Mouse (Mus musculus) hindlimb bud, embryonic 11.5 days (tissue): ENCODE data around the gene Ifngr1.

Source experiments
- DNase-seq: peaks from one replicate; pipeline ENCODE4 v3.0.0-alpha.2; 2012; ENCODE audit warnings: low read depth, low spot score; ENCODE audit errors: extremely low spot score

Gene Ifngr1

DNA sequence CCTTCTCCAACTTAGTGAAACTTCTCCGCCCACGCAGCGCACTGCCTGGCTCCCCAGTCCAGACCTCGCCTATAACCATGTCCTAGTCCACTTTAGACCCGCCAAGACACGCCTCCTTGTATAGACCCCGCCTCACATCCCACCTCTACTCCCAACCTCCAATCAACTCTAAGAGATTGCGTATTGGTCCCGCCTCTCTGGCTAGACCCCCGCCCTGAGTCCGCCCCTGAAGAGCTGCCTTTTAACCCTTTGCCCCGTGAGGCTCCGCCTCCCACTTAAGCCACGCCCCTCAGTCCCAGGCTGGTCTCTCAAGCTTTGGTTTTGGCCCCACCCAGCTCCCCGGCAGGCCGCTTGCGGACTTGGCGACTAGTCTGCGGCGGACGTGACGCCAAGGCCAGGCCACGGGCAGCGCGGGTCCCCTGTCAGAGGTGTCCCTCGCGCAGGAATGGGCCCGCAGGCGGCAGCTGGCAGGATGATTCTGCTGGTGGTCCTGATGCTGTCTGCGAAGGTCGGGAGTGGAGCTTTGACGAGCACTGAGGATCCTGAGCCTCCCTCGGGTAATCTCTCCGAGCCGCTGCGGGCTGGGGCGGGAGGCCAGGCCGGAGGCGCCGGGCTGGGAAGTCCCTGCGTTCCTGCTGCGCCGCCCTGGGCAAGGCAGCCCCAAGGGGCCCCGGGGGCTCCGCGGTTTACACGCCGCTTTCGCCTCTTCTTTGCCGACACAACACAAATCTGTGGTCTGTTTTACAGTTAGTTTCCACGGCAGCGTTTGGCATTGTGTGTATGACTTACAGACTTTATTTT is at the start of gene Ifngr1:
TSS of gene Ifngr1 (plus strand) at position 309 of the 801 bp plus-strand sequence.
- peak; percentile 99 for DNase-seq

GRCm38 (mm10) chr10:19546825-19547224 is 44.9 kb upstream of the Ifngr1 start:
- DNase-seq, result no peak

DNA sequence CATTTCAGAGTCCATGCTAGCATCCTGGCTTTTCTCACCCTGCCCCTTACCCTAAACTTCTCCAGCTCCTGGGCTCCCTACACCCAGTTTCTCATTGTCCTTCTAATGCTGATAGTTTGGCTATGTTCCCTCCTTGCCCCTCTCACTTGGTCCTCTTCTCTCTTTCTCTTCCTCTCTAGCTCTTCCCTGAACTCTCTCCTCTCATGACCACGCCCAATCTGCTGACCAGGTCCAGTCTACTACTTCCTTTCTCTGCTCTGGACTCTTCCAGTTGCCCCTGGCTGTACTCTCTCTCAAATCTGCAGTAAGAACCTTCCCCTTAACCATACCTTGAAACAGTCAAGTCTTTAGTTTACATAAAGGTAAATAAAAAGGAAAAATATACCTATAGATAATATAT is 43.7 kb upstream of the Ifngr1 start:
- DNase-seq, result no peak

- DNase-seq, result no peak
Observed at GRCm38 (mm10) chr10:19548491-19548890, 43.3 kb upstream of the Ifngr1 start.

GRCm38 (mm10) chr10:19551585-19551984 is 40.2 kb upstream of the Ifngr1 start:
- no peak for DNase-seq

GRCm38 (mm10) chr10:19553857-19554256 is 37.9 kb upstream of the Ifngr1 start:
- DNase-seq, result no peak

GRCm38 (mm10) chr10:19557696-19558095 is 34.1 kb upstream of the Ifngr1 start:
- no peak for DNase-seq

DNA sequence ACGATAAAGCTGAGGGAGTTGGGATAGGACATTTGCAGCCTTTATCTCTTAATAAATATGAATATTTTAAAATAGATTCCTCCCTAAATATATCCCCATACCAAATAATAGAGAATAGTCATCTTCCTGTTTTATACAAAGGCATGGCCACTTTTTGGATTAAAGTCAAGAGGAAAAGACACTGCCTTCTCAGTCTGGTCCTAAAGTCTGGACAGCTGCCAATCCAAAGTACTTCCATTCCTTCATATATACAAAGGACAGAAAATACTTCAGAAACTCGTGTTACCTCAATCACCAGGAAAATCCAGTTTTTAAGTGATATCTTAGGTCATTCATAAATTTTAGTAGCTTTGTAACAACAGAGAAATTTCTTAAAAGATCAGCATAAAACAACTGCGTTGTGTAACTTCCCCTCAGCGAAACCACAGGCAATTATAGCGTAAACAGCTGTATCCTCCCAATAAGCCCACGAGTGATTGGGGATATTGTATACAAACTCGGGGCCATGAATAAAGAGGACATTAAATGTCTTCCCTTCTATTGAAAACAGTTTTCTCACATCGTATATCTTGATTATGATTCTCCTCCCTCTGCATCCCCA is 32.1 kb upstream of the Ifngr1 start:
- no peak for DNase-seq

DNA sequence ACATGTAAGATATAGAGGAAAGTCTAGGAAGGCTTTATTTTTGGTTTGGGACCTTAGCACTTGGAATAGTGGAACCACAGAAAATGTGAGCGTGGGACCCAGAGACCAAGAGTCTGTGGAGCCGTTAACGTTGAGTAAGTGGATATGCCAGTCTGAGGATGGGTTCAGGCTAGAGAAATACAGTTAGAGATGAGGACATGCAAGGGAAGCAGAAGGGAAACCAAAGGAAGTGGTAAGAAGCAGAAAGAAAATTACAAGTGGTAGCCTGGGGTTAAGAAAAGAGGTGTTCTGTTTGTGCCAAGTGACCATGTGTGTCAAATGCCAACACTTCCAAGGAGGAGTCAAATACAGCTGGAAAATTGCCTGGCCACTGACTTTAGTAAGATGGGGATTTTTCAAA is 29.2 kb upstream of the Ifngr1 start:
- DNase-seq, result no peak

DNA sequence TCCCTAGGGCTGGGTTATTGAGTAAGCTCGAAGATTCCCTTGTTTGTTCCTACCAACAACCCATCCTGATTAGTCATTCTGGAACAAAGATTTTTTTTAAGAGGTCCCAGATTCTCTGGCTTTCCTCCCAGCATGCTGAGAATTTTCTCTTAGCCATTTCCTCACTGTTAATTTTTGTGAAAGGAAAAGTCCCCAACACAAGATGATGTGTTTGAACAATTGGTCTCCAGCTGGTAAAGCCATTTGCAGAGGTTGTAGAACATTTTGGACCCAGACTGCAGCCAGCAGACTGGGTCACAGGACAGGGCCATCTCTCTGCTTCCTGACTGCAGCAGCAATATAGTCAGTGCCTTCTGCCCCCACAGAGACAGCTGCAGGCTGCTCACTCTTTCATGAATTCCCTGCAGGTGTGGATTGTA is 28.3 kb upstream of the Ifngr1 start:
- no peak for DNase-seq

DNA sequence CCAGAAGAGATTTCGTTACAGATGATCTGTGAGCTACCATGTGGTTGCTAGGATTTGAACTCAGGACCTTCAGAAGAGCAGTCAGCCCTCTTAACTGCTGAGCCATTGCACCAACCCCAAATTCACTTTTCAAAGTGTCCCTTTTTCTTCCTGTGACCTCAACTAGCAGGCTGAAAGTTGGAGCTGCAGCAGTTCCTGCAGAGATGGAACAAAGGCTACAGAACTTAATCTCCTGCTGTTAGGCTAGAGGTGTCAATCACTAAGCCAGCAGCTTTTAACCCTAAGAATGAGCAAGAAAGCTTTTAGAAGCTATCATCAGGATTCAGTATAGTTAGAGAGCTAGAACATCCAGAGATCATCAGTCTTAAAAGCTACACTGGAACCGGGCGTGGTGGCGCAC is 24.3 kb upstream of the Ifngr1 start:
- no peak for DNase-seq

GRCm38 (mm10) chr10:19570288-19570687 is 21.5 kb upstream of the Ifngr1 start:
- DNase-seq, result no peak

- no peak for DNase-seq
Observed at GRCm38 (mm10) chr10:19570716-19571115, 21.0 kb upstream of the Ifngr1 start.

- DNase-seq, result no peak
Observed at GRCm38 (mm10) chr10:19577571-19577970, 14.2 kb upstream of the Ifngr1 start.

DNA sequence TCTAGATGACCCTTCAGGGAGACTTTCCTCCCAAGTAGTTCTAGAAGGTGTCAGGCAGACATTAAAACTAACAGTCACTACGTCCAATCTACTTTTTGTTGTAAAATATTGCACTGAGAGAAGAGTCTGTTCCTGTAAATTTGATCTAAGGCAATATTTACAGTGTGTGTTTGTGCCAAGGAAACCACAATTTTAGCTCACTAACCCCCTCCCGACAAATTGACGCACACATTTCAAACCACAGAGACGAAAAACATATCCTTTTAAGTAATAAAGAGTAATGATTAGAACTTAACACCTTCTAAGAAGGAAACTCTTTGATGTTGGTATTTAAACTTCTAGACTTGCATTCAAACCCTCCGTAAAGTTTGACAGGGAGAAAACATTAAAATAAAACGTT is 13.7 kb upstream of the Ifngr1 start:
- no peak for DNase-seq

GRCm38 (mm10) chr10:19578409-19578986 is 13.3 kb upstream of the Ifngr1 start:
- DNase-seq, result no peak

DNA sequence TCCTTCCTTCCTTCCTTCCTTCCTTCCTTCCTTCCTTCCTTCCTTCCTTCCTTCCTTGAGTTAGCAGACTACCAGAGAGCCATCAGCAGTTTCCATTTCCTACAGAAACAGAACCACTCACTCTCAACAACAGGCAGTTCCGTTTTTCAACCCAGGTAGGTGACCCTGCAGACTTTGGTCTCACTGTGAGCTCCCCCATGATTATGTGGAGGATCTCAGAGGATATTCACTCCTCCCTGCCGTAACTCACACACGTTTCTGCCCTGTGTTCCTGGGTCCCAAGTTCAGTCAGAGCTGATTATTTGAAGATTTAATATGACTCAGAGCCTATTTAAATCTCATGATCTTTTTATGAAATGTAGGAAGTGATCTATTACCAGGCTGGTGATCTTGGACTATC is 11.1 kb upstream of the Ifngr1 start:
- no peak for DNase-seq

DNA sequence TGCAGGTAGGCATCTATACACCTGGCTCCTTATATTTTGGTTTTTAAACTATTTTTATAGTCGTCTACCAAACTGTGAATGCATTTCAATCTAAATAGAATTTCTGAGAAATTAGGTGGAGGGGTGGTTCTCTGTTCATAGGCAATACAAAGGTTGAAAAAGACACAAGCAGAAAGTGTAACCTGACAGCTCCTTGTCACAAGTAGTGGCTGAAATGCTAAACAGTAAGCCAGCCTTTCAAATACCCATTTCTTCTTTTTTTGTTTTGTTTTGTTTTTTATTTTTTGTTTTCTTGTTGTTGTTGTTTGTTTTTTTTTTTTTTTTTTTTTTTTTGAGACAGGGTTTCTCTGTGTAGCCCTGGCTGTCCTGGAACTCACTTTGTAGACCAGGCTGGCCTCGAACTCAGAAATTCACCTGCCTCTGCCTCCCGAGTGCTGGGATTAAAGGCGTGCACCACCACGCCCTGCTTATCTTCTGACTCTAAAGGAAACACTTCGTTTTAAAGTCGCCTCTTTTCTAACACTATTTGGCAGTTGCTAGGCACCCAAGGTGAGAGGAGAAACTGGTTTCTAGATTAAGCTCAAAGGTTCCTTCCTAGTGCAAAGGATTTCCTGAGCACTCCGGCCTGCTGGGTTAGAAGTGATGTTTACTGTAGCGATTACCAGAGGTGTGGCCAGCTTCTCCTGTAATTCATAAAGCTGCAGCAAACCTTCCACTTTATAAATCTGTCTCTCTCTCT is 9.7 kb upstream of the Ifngr1 start:
- DNase-seq, result no peak

- DNase-seq, result no peak
Observed at GRCm38 (mm10) chr10:19582806-19583430, 8.8 kb upstream of the Ifngr1 start.

- DNase-seq, result no peak
Observed at GRCm38 (mm10) chr10:19584064-19584463, 7.7 kb upstream of the Ifngr1 start.

- no peak for DNase-seq
Observed at GRCm38 (mm10) chr10:19584846-19585245, 6.9 kb upstream of the Ifngr1 start.
